Mouse (Mus musculus) heart, embryonic 15.5 days (tissue): ENCODE measurements around the gene Copz1. TPM values are rescaled to one million over a fixed set of nuclear protein-coding genes. Genes with fewer than 3 reads are reported as not detected.
A peak's percentile ranks its signal among the peaks of the same experiment; 100 is the strongest.

Experiments
- ATAC-seq: fragments of 200-750 bp; cut with Nextera tagmentation; replicated peaks from 2 replicates; pipeline ENCODE4 v1.8.0; 2017; ENCODE audit warnings: low read depth, moderate TSS enrichment; ENCODE audit not compliant: insufficient number of reproducible peaks, insufficient read depth, low FRiP score
- H3K27ac ChIP-seq: fragments of 300-500 bp; sonication (generic); 2 replicates; pipeline ENCODE4 v1.5.1; 2015; ENCODE audit warnings: mild to moderate bottlenecking, inconsistent platforms
- H3K27me3 ChIP-seq: fragments of 300-500 bp; sonication (generic); 2 replicates; pipeline ENCODE4 v1.6.1; 2015; ENCODE audit warnings: inconsistent platforms
- H3K36me3 ChIP-seq: fragments of 300-500 bp; sonication (generic); 2 replicates; pipeline ENCODE4 v1.6.1; 2015; ENCODE audit warnings: mild to moderate bottlenecking, inconsistent platforms
- H3K4me1 ChIP-seq: fragments of 300-500 bp; sonication (generic); replicated peaks from 2 replicates; pipeline ENCODE4 v1.6.1; 2015; ENCODE audit warnings: inconsistent platforms
- H3K4me2 ChIP-seq: fragments of 300-500 bp; sonication (generic); 2 replicates; pipeline ENCODE4 v1.6.1; 2015; ENCODE audit warnings: inconsistent platforms, mild to moderate bottlenecking, moderate library complexity
- H3K4me3 ChIP-seq: fragments of 300-500 bp; sonication (generic); 2 replicates; pipeline ENCODE4 v1.5.1; 2015; ENCODE audit warnings: mild to moderate bottlenecking, inconsistent platforms
- H3K9ac ChIP-seq: fragments of 300-500 bp; sonication (generic); 2 replicates; pipeline ENCODE4 v1.6.1; 2015; ENCODE audit warnings: mild to moderate bottlenecking, inconsistent platforms
- H3K9me3 ChIP-seq: fragments of 300-500 bp; sonication (generic); replicated peaks from 2 replicates; pipeline ENCODE4 v1.6.1; 2016; ENCODE audit warnings: inconsistent platforms
- WGBS: fragments of 180-500 bp; shearing (Covaris S2); methylation state at CpG from one replicate; pipeline ENCODE4 v1.1.7; 2015; ENCODE audit warnings: mixed read lengths; 5-methylcytosine and 5-hydroxymethylcytosine counted together
- microRNA counts: library from miRNA; unstranded; fragments of <30 nt; microRNA quantifications from one replicate; lab custom pipeline; 2016
- microRNA-seq: library from miRNA; unstranded; fragments of <30 nt; microRNA quantifications from one replicate; pipeline ENCODE4, GENCODE M21; 2016
- polyA plus RNA-seq: library from polyadenylated mRNA; unstranded; fragments of >200 nt; fragmentation: Nextera tagmentation; extraction: Ambion mirVana; gene quantifications from 2 replicates; pipeline ENCODE4 v1.2.1, GENCODE M21; 2015

Copz1 gene
- polyA plus RNA-seq, 1 experiment from 2014 or later, result 145 TPM

GRCm38 (mm10) chr15:103343008-103343407 lies 70.5 kb downstream of the Copz1 start:
- peaks cover 34% of the 10 kb centered on the region for H3K4me1 ChIP-seq
- no peak overlapping the region for H3K4me2 ChIP-seq
- H3K36me3 ChIP-seq, result peaks cover 39% of the 10 kb centered on the region
- ATAC-seq, result no peak
- H3K27me3 ChIP-seq, result peaks cover 37% of the 10 kb centered on the region
- 54% methylated on average over 3 of the region's 3 CpGs for WGBS
- peak overlapping the region; percentile 24; the same call in 1 of the 2 replicates for H3K27ac ChIP-seq
- no peak overlapping the region for H3K9ac ChIP-seq
- no peak overlapping the region for H3K4me3 ChIP-seq
- H3K9me3 ChIP-seq, result no peaks in the 10 kb centered on the region

GRCm38 (mm10) chr15:103343556-103343955 lies 71.0 kb downstream of the Copz1 start:
- H3K4me3 ChIP-seq, result no peak overlapping the region
- H3K4me1 ChIP-seq, result peaks cover 34% of the 10 kb centered on the region
- H3K27ac ChIP-seq, result no peak overlapping the region
- ATAC-seq, result no peak
- peaks cover 33% of the 10 kb centered on the region for H3K27me3 ChIP-seq
- no peak overlapping the region for H3K9ac ChIP-seq
- H3K36me3 ChIP-seq, result peaks cover 45% of the 10 kb centered on the region
- no peaks in the 10 kb centered on the region for H3K9me3 ChIP-seq
- H3K4me2 ChIP-seq, result no peak overlapping the region

GRCm38 (mm10) chr15:103345789-103346188 lies 73.3 kb downstream of the Copz1 start:
- no peak overlapping the region for H3K27ac ChIP-seq
- ATAC-seq, result no peak
- H3K9me3 ChIP-seq, result no peaks in the 10 kb centered on the region
- H3K4me2 ChIP-seq, result no peak overlapping the region
- H3K27me3 ChIP-seq, result peaks cover 13% of the 10 kb centered on the region
- H3K36me3 ChIP-seq, result peaks cover 67% of the 10 kb centered on the region
- peaks cover 16% of the 10 kb centered on the region; the same call in 1 of the 2 replicates for H3K4me1 ChIP-seq
- H3K9ac ChIP-seq, result no peak overlapping the region
- WGBS, result 85% methylated on average over 6 of the region's 6 CpGs
- H3K4me3 ChIP-seq, result no peak overlapping the region

GRCm38 (mm10) chr15:103347275-103347684 lies 74.8 kb downstream of the Copz1 start:
- Histone ChIP-seq H3K36me3 (peaks cover 82% of the 10 kb centered on the region), H3K4me2 (no peak overlapping the region), H3K4me1 (0 out of 2 replicates have a peak, but pooled peaks cover 4% of the 10 kb centered on the region), H3K27me3 (no peaks in the 10 kb centered on the region; the same call in 1 of the 2 replicates), H3K4me3 (no peak overlapping the region), H3K9me3 (no peaks in the 10 kb centered on the region), H3K27ac (no peak overlapping the region), H3K9ac (no peak overlapping the region)
- 5% methylated on average over 2 of the region's 2 CpGs for WGBS
- 0 out of 2 replicates have a peak, but pooled peaks have one; percentile 16 for ATAC-seq

MicroRNAs encoded within 50 kb of the gene (microRNA counts, 519-probe panel; counts per million panel counts)
- 3,116 counts per million, percentile 74 among the panel's probes with 10 or more counts for microRNA mmu-miR-148b (lab: Ali Mortazavi, UCI)

Small RNA genes within 50 kb of the gene (microRNA-seq; reads per million reads assigned to microRNA genes)
- gene Mir148b, result 157 reads per million, percentile 57 among the genes with 10 or more reads in this experiment

Other genes starting within 250 kb of the Copz1 start
- 14.1 and 16.8 TPM in 2 replicates for gene Smug1, start 105.6 kb upstream of the Copz1 start, polyA plus RNA-seq
- gene Cbx5, start 32.9 kb upstream of the Copz1 start, polyA plus RNA-seq, result 80.0 and 84.2 TPM in 2 replicates
- 367 and 376 TPM in 2 replicates for gene Hnrnpa1, start 32.3 kb upstream of the Copz1 start, polyA plus RNA-seq
- gene Nfe2, start 14.3 kb upstream of the Copz1 start, polyA plus RNA-seq, result 1.9 and 5.0 TPM in 2 replicates
- 0.11 and 0.25 TPM in 2 replicates for gene Gpr84, start 37.9 kb downstream of the Copz1 start, polyA plus RNA-seq
- gene Zfp385a, start 67.4 kb downstream of the Copz1 start, polyA plus RNA-seq, result 5.9 and 10.5 TPM in 2 replicates
- 62.4 and 70.8 TPM in 2 replicates for gene Itga5, start 94.0 kb downstream of the Copz1 start, polyA plus RNA-seq
- gene Gtsf1, start 157.8 kb downstream of the Copz1 start, polyA plus RNA-seq, result 28.5 and 32.6 TPM in 2 replicates
- not detected in 2 replicates for gene Gtsf2, start 175.8 kb downstream of the Copz1 start, polyA plus RNA-seq
- gene Nckap1l, start 181.1 kb downstream of the Copz1 start, polyA plus RNA-seq, result 2.1 and 5.8 TPM in 2 replicates
- 2.1 and 3.5 TPM in 2 replicates for gene Pde1b, start 230.3 kb downstream of the Copz1 start, polyA plus RNA-seq